Mouse (Mus musculus) brown adipose tissue, adult 24 weeks (tissue): ENCODE results near the gene Ldb2. TPM values are rescaled to one million over a fixed set of nuclear protein-coding genes. Genes with fewer than 3 reads are reported as not detected.
A peak's percentile ranks its signal among the peaks of the same experiment; 100 is the strongest.

Source experiments
- H3K27ac ChIP-seq: fragments of 200-500 bp; replicated peaks from 2 replicates; pipeline ENCODE4 v1.5.1; 2012; ENCODE audit warnings: low read depth, mild to moderate bottlenecking, low read length
- H3K4me1 ChIP-seq: fragments of 200-500 bp; 2 replicates; pipeline ENCODE4 v1.6.1; 2012; ENCODE audit warnings: low read length, mixed read lengths; ENCODE audit not compliant: control insufficient read depth, insufficient read depth, insufficient read length
- H3K4me3 ChIP-seq: fragments of 200-500 bp; 2 replicates; pipeline ENCODE4 v1.5.1; 2012; ENCODE audit warnings: low read depth, mild to moderate bottlenecking, low read length, moderate library complexity; ENCODE audit not compliant: insufficient read depth
- polyA plus RNA-seq: library from polyadenylated mRNA; stranded (reverse); fragments of >200 nt; gene quantifications from 2 replicates; pipeline ENCODE4 v1.2.4, GENCODE M21; 2012; ENCODE audit not compliant: missing spikeins, insufficient read depth, insufficient read length

Ldb2 gene
- polyA plus RNA-seq, 1 experiment, result 3.6 TPM

GRCm38 (mm10) chr5:44736366-44736765, 63.1 kb downstream of the Ldb2 start:
- Histone ChIP-seq H3K4me3 (no peak overlapping the region), H3K27ac (peak overlapping the region; percentile 50), H3K4me1 (peaks cover 9% of the 10 kb centered on the region)

- no peak overlapping the region for H3K27ac ChIP-seq
- H3K4me3 ChIP-seq, result no peak overlapping the region
- peaks cover 9% of the 10 kb centered on the region for H3K4me1 ChIP-seq
Observed at GRCm38 (mm10) chr5:44734131-44734723, 65.3 kb downstream of the Ldb2 start.

- Histone ChIP-seq H3K4me3 (no peak overlapping the region), H3K4me1 (peaks cover 4% of the 10 kb centered on the region), H3K27ac (no peak overlapping the region)
Observed at GRCm38 (mm10) chr5:44729646-44730310, 69.7 kb downstream of the Ldb2 start.

GRCm38 (mm10) chr5:44727995-44728394, 71.5 kb downstream of the Ldb2 start:
- peaks cover 3% of the 10 kb centered on the region; the same call in 1 of the 2 replicates for H3K4me1 ChIP-seq
- peak overlapping the region; percentile 26 for H3K27ac ChIP-seq
- no peak overlapping the region for H3K4me3 ChIP-seq

- Histone ChIP-seq H3K4me3 (no peak overlapping the region), H3K27ac (peak overlapping the region; percentile 26; the same call in 1 of the 2 replicates), H3K4me1 (peaks cover 3% of the 10 kb centered on the region; the same call in 1 of the 2 replicates)
Observed at GRCm38 (mm10) chr5:44726546-44727476, 72.7 kb downstream of the Ldb2 start.

- no peak overlapping the region for H3K4me3 ChIP-seq
- H3K27ac ChIP-seq, result no peak overlapping the region
- peaks cover 3% of the 10 kb centered on the region; the same call in 1 of the 2 replicates for H3K4me1 ChIP-seq
Observed at GRCm38 (mm10) chr5:44725501-44725900, 74.0 kb downstream of the Ldb2 start.

GRCm38 (mm10) chr5:44719872-44720271, 79.6 kb downstream of the Ldb2 start:
- no peak overlapping the region for H3K4me3 ChIP-seq
- no peak overlapping the region for H3K27ac ChIP-seq
- no peaks in the 10 kb centered on the region for H3K4me1 ChIP-seq

GRCm38 (mm10) chr5:44714508-44714907, 85.0 kb downstream of the Ldb2 start:
- no peak overlapping the region for H3K4me3 ChIP-seq
- peaks cover 16% of the 10 kb centered on the region for H3K4me1 ChIP-seq
- no peak overlapping the region for H3K27ac ChIP-seq

- peaks cover 20% of the 10 kb centered on the region for H3K4me1 ChIP-seq
- no peak overlapping the region for H3K4me3 ChIP-seq
- H3K27ac ChIP-seq, result no peak overlapping the region
Observed at GRCm38 (mm10) chr5:44713181-44713789, 86.2 kb downstream of the Ldb2 start.

- Histone ChIP-seq H3K4me3 (no peak overlapping the region), H3K27ac (peak overlapping the region; percentile 67), H3K4me1 (peaks cover 27% of the 10 kb centered on the region)
Observed at GRCm38 (mm10) chr5:44711211-44711610, 88.3 kb downstream of the Ldb2 start.

GRCm38 (mm10) chr5:44710132-44710871, 89.2 kb downstream of the Ldb2 start:
- Histone ChIP-seq H3K4me1 (peaks cover 27% of the 10 kb centered on the region), H3K4me3 (no peak overlapping the region), H3K27ac (peak overlapping the region; percentile 62)

- Histone ChIP-seq H3K27ac (peak overlapping the region; percentile 47; the same call in 1 of the 2 replicates), H3K4me1 (peaks cover 27% of the 10 kb centered on the region), H3K4me3 (no peak overlapping the region)
Observed at GRCm38 (mm10) chr5:44709276-44709675, 90.2 kb downstream of the Ldb2 start.

GRCm38 (mm10) chr5:44707946-44708345, 91.5 kb downstream of the Ldb2 start:
- H3K27ac ChIP-seq, result peak overlapping the region; percentile 76

GRCm38 (mm10) chr5:44706997-44707698, 92.3 kb downstream of the Ldb2 start:
- Histone ChIP-seq H3K4me3 (no peak overlapping the region), H3K4me1 (peaks cover 27% of the 10 kb centered on the region), H3K27ac (peak overlapping the region; percentile 76)

More at GRCm38 (mm10) chr5:44707946-44708345, 91.5 kb downstream of the Ldb2 start:
- Histone ChIP-seq H3K4me3 (no peak overlapping the region), H3K4me1 (peaks cover 27% of the 10 kb centered on the region)
